Mouse (Mus musculus) R1 (cell line): ENCODE measurements at regions not wholly inside any gene's neighbourhood (a gene's known extent, or its start where the extent isn't known, plus 50 kb on each side); places are given as distances from the start of the nearest gene placed in this dataset.
"Not testable (repeated sequence)": the region's sequence is repeated elsewhere in the genome, so short reads cannot be mapped to it uniquely, and the experiment has no call there.

ENCODE experiments used
- DNase-seq: peaks from one replicate; pipeline ENCODE4 v3.0.0-alpha.2; 2018; ENCODE audit warnings: low read depth, low spot score

GRCm38 (mm10) chr10:72298824-72299551, 355.7 kb upstream of the Zwint start:
- DNase-seq: no peak

- not testable (repeated sequence) for DNase-seq
These were observed 345.6 kb upstream of the Zwint start for GRCm38 (mm10) chr10:72309045-72309444.

- no peak for DNase-seq
These were observed 336.3 kb upstream of the Zwint start for GRCm38 (mm10) chr10:72318308-72318707.

- DNase-seq: no peak
These were observed 334.3 kb upstream of the Zwint start for GRCm38 (mm10) chr10:72320307-72320706.

GRCm38 (mm10) chr10:72326624-72327023, 328.0 kb upstream of the Zwint start:
- DNase-seq: no peak

DNA sequence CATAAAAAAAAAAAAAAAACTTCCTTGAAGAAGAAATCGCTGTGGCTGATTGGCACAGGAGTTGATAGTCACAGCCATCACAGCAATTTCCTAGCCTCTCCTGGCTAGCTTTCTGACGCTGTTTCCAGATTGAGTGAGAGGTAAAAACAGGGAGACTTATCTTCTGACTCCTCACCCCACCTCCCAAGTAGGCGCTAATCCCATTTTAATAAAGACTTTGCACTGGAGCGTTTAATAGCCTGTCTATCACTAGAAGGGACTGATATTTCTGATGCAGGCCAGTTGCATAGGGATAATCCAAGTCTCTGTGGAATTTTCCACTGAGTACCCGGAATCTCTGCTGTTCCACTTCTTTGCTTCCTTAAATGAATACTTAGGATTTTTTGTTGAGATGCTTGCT, 307.4 kb upstream of the Zwint start:
- no peak for DNase-seq

DNA sequence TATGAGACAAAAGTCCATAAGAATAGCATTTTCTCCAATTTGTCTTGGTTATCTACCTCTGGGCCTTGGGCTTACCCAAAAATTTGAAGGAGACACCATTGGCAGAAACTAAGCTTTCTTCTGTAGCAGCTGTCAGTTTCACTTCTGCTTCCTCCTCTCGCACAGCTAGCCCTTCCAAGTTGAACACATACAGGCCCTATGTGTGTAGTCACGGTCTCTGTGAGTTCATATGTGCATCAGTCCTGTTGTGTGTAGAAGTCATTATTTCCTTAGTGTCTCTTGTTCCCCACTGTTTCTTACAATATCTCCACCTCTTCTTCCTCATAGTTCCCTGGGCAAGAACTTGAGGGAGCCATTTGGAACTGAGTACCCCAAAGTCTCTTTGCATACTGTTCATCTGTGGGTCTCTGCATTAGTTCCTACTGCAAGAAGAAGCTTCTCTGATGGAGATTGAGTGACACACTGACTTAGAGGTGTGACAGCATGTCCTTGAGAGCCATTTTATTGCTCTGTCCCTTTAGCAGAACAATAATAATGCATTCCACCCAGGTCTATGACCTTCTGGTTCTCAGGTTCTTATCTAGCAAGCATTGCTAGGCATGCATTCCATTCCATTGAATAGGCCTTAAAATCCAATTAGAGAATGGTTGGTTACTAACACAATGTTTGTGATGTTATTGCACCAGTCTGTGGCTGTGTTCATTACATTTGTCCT, 306.5 kb upstream of the Zwint start:
- no peak for DNase-seq

DNA sequence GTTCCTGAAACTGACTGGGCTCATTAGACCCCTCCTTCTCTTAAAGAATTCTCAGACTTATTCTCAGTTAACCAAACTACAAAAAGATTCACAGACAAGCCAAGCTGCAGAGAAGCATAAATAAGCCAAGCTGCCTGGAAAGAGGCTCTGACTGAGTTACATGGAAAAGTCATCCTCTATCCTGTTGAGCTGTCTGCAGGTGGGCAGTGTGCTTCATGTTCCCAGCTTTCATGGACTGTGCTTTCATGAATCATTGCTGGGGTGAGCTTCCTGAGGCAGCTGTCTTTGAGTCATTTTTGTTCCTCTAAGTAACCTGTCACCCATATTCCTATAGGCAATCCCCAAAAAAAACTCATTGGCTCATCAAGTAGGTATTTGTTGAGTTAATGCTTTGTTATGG, 301.8 kb upstream of the Zwint start:
- no peak for DNase-seq

DNA sequence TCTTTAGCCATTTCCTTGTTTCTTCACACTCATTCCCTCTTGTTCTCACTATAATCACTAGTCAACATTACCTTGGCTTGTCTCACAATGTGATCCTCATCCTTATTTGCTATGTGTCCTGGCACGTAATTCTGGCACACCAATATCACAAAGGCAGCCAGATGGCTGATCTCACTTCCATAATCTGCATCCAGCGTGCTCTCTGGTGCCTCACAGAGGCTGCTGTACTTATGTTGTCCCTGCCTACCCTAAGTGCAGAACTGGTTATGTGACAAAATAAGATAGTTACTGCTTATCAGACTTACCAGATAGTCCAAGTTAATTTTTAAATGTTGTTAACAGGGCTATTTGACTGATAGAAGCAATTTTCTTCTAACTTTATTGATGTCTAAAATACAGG, 301.1 kb upstream of the Zwint start:
- DNase-seq: no peak

DNA sequence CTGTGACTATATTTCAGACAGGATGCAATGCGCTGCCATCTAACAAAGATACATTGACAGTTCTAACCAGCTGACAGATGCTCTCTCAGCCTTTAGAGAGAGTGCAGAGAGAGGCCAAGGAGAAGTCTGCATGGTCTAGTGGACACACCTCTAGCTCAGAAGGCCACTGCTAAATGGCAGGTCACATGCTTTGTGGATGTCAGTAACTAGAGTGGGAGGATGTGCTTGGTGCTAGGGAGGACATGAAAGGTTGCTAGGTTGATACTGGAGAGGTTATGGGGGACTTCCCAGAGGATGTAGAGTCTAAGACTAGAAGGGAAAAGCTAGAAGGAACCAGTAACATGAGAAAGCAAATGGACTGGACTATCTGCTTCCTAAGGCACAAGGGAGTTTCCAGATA, 271.3 kb upstream of the Zwint start:
- no peak for DNase-seq

DNA sequence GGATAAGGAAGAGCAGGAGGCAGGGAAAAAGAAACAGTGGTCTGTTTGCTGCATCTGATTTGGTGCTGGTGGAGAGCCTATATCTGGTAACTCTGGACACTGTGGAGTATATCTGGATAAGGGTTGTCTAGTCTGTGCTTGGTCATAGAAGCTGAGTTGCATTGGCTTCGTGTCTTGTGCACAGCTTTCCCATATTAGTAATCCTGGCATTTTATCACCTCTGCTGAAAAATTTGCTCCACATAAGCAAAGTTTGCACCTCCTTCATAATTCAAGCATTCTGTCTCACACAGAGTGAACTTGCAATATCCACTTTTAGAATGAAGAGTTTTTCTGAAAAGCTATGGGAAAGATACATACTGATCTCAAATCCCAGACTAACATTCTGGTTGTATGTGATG, 269.8 kb upstream of the Zwint start:
- no peak for DNase-seq

DNA sequence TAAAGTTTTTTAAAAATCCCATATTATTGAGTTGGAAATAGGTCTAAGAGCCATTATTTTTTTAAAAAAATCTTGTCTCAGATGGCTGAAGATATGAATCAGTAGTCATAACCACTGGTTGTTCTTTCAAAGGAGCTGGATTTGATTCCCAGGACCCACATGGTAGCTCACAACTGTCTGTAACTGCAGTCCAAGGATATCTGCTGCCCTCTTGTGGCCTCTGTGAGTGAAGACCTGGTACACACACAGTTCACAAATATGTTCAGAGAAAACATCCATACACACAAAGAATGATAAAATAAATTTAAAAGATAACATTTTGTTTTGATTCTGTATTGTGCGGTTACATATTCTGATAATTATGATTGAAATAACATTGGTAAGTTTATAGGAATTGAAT, 263.2 kb upstream of the Zwint start:
- DNase-seq: peak; percentile 63

- no peak for DNase-seq
These were observed 261.2 kb upstream of the Zwint start for GRCm38 (mm10) chr10:72393279-72394041.

GRCm38 (mm10) chr10:72394367-72394766, 260.3 kb upstream of the Zwint start:
- peak; percentile 40 for DNase-seq

- DNase-seq: no peak
These were observed 251.4 kb upstream of the Zwint start for GRCm38 (mm10) chr10:72403290-72403689.

- DNase-seq: no peak
These were observed 244.3 kb upstream of the Zwint start for GRCm38 (mm10) chr10:72410305-72410704.

GRCm38 (mm10) chr10:72411670-72412069, 243.0 kb upstream of the Zwint start:
- no peak for DNase-seq

DNA sequence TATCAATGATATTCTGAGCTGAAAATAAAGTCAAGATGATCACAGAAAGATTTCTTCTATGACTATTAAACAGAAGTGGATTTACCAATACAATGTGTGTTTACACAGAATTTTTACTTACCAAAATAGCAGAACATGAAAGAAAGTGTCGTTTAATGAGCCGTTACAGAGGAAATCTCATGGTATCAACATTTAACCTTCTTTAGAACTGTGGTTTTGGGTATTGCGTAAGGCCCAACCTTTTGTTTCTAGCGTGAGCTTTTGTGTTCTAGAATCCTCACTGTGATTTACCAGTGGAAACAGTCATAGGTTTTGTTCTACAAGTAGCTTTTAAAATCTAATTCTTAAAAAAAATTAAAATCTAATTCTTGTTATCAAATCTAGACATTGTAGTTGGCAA, 200.0 kb upstream of the Zwint start:
- DNase-seq: no peak

- no peak for DNase-seq
These were observed 170.3 kb upstream of the Zwint start for GRCm38 (mm10) chr10:72484315-72484714.

- DNase-seq: no peak
These were observed 122.2 kb upstream of the Zwint start for GRCm38 (mm10) chr10:72532431-72532830.

DNA sequence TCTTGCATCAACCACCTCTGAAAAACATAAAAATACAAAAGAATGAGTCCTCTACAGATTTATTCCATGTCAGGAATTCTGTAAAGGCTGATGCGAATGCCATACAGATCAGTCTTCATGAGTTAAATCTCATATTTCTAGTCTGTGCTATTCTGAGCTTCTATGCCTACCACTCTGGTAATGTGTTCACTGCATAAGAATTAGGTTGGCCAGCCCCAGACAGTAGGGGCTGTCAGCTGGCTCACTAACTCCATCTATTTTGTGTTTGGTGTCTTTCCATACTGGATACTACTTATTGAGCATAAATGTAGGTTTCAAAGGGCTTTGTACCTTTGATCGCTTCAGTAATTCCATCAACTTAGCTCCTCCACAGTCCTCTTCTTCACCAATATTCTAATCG, 121.2 kb upstream of the Zwint start:
- no peak for DNase-seq

DNA sequence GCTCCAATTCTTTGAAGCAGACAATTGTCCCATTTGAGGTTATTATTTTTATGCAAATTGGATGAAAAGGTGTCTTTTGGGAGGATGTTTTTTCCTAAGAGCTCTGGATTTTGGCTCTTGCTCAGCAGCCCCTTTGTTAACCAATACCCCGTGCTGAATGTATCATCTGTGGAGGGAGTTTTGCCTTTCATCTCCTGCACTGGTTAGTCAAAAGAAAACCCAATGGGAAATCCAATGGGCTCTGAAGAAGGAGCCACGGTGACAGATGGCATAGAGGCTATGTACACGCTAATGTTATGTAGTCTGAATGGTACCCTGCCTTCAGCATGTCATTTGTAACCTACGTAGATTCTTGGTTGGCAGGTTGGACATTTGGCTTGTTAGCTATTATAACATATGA, 120.8 kb upstream of the Zwint start:
- DNase-seq: no peak

DNA sequence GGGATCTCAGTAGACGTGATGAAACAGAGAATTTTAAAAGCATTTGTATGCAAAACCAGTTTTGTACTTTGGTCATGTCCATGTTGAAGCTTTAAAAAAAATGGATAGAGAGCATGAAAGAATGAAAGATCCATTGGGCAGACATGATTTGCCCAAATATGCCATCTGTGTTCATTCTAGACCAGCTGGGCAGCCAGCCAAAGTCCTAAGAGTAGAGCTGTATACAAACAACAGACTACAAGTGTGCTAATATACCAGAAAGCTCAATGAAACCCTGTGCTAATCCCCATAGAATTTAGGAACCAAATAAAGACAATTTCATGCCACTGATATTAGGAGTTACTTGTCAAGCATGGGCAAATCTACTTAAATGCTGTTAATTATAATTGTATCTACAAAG, 105.1 kb upstream of the Zwint start:
- DNase-seq: no peak
